Mouse (Mus musculus) erythroblast, embryonic 14.5 days (primary cell): ENCODE data around the gene Prickle1.

Experiments
- GATA1 ChIP-seq: IDR thresholded peaks from 2 replicates; pipeline ENCODE4 v1.6.1; 2012; ENCODE audit warnings: low read length, inconsistent platforms, mixed read lengths
- TAL1 ChIP-seq: IDR thresholded peaks from 3 replicates; pipeline ENCODE4 v1.6.1; 2012; ENCODE audit warnings: low read length, inconsistent platforms, mixed read lengths

DNA sequence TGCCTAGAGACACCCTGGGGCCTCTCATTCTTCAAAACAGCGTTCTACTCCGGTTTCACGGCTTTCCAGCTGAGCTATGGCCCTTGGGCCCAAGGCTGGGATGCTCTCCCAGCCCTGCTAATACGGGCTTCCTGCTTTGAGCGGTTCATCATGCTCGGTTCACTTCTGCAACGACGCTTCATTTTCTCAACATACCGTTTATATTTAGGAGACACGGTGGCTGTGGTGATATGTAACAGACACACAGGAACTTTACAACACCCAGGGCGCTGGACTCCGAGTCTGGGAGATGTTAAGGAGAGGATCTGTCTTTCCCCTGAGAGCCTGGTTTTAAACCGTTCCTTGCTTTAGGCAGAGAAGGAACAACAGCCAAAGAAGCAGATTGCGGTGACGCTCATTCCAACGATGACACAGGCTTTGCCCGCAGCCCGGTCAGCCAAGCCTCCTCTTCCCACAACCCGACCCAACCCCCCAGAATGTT is 15.1 kb upstream of the Prickle1 start:
- TF ChIP-seq TAL1 (no peak), GATA1 (no peak)
